Mouse (Mus musculus): ENCODE data around the gene Btg4.
"Not testable (repeated sequence)": the region's sequence is repeated elsewhere in the genome, so short reads cannot be mapped to it uniquely, and the experiment has no call there.

Gene Btg4

DNA sequence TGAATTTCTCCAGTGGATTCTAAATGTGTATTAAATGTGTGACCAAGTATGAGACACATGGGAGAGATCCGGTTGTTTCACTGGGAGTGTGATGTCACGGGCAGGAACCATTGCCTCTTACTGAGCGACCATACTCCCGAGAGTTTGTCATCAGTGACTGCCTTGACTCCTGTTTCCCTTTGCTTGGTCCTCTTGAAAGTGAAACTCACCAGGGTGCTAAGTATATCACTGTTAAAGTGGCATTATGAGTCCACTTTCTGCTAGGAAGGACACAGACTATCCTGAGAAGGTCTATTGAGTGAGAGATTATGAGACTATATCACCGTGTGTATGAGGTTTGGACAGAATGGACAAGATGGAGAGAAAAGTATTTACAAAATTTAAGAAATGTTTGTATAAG, 20.9 kb downstream of the Btg4 start:
- no peak for DNase-seq (ENCODE audit: low read depth, low spot score)

DNA sequence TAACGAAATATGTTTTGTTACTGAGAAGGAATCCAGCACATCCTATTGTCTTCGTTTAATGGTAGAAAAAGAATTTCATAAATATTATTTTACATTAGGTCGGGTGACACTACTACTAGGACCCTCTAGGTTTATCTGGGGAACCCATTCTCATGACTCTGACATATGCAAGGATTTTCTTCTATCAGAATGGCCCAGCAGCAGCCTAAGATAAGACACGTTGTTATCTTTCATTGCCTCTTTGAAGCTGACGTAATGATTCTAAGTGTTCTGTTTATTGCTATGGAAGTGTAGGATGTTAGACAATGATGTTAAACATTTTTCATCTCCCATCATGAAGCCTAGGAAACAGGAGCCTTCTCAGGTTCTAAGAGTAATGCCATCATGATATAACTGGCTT, 33.0 kb downstream of the Btg4 start:
- no peak for DNase-seq (ENCODE audit: low read depth, low spot score)

DNA sequence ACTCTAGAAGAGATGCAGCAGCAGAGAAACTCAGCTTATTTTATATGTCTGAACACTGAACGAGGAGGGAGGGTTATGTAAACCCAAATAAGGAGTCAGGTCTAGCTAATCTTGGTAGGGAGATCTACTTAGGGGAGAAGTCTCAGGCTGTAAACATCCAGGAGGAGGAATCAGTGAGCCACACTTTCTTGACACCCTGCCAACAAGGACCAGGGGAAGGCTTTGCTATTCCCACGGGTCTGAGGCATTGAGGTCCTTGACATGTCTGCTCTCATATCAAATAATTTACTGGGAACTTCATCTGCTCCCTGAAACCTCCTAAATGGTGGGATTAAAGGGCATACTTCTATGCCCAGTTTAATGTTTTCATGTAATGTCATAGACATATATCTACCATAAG, 35.6 kb downstream of the Btg4 start:
- DNase-seq (ENCODE audit: low read depth, low spot score), result no peak

DNA sequence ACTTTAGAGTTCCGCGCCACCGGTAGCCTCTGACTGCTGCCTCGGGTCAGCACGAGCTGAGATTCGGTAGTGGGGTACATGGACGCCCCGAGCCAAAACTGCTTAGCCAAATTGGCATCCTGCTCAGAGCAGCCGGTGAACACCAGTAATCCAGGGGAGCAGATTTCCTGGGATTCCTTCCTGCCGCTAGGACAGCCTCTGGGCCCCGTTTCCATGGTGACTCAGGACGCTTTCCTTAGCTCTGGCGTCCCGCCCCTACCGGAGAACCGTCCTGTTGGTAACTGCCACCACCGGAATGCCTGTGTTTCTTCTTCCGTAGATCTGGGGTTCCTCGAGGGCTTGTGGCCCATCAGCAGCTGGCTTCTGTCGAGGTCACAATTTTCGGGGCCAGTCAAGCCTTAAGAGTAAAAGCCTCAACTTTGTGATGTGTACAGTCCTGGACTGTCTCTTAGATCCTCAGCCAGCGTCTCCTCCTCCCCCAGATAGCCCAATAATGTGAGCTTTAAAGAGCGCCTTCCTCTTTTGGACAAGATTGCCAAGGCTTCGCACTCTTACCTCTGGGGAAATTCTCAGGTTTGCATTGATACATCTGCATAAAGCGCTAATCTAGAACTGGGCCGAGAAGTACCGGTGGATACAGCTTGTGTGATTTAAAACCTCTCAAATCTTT, 41.2 kb downstream of the Btg4 start, which contains the start of gene 4833427G06Rik:
Gene 4833427G06Rik (minus strand): TSS at position 323 of the 670 bp plus-strand sequence.
- peak; percentile 73 for DNase-seq (ENCODE audit: low read depth, low spot score)

DNA sequence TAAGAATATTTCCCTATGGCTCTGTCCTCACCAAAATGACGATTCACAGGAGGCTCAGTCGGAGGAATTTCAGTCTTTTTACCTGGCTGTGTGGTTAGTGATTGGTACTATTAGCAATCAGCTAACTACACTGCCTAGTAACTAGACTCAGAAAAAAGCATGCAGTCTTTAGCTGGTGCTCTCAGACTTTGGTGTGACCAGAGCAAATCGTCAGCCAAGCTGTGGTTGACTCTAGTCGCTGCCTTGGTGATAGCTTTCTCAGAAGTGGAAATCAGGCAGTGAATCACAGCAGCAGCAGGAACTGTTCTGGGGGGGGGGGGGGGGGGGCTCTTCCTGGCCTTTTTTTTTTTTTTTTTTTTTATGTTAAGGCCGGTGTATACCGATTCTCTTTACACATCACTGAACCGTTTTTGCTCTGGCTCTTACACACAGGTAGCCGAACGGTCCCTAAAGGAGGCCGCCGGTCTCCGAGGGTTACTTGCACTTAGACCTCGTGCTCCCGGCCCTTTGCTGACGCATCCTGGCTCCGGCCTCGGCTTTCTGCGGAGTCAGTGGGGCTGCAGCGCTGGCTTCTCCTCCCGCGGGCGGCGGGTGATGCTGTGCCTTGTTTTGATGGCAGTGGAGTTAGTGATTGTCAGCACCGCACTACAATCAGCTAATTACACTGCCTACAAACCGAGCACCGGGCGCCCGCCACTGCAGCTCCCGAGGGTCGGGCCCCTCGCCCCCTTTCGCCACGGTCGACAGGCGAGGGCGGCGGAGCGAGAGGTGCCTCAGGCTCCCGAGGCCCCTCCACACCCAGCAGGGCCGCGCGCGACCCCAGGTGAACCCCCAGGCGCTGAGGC, 42.5 kb downstream of the Btg4 start:
- peak; percentile 41 for DNase-seq (ENCODE audit: low read depth, low spot score)

DNA sequence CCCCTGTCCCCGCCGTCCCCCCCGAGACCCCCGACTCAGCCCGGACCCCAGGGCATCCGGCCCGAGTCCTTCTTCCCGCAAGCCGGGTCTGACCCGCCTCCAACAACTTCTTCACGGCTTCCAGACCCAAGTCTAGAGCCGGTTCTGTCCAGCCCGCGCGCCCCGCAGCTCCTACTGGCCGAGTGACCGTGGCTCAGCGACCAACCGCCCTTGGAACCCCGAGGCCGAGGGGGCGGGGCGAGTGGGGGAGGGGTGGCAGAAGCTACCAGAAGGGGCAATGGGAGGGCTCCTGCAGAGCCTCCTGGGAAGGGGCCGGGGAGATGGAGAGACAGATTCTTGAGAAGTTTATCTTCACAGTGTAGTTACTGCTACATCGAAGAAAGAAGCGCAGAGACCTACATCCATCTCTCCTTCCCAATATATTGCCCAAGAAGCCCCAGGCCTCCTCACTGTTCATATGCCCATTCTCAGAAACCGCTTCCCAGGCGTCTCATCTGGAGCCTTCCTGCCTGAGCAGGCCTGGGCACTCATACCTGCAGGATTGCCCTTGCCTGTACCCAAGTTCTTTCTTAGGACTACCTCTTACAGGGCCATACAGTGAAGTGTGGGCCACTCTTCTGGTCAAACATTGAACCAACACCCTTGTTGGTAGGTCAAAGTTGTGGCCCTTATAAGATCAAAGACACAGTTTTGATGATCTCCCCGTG, 43.3 kb downstream of the Btg4 start:
- no peak for DNase-seq (ENCODE audit: low read depth, low spot score)

DNA sequence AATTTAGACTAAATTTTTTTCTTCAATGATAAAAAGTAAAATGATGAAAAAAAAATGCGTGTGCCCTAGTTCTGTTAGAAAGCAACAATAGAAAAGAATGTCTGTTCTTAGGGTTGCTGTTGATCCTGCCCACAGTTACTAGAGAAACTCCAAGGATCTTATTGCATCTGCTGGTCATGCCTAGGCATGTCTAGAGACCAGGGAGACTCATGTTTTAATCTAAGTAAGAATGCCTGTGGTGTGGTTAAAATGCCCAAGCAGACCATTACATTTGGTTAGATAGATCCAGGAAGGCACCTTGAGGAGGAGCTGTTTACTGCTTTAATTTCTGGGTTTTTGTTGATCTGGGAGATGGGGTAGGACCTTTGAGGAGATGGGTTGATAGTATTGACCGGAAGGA, 45.0 kb downstream of the Btg4 start:
- DNase-seq (ENCODE audit: low read depth, low spot score), result no peak

DNA sequence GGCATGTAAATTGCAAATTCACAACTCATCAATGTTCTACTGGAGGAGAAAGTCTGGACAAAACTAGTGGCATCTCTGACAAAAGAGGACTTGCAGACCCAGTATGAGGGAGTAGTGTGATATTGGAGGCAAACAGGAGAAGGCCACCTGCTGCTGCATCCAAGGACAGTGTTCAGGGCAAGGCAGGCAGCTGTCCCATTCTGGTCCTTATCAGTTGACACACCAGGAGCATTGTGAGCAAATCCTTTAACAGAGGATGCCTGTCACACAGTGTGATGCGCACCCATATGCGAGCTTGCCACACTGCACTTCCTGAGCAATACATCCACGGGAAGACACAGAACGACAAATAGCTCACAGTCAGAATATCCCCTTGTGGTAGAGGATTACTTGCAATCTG, 54.1 kb downstream of the Btg4 start:
- no peak for DNase-seq (ENCODE audit: low read depth, low spot score)

DNA sequence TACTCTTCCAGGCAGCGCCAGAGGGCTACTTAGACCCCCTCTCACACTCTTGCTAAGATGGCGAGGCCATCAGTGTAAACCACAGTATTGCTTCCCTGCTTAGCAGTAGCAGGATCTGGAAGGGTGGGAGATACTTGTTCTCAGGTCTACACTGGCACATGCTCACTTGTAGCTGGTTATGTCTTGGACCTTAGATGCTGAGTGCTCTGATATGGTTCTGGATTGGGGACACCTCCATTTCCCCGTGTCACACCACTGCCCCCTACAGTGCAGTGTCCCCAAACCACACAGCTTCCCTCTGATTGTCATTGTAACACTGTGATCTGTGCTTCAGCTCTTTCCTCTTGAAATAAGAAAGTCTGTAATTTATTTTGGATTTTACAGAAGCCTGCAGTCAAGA, 76.3 kb downstream of the Btg4 start:
- DNase-seq (ENCODE audit: low read depth, low spot score), result peak; percentile 8

DNA sequence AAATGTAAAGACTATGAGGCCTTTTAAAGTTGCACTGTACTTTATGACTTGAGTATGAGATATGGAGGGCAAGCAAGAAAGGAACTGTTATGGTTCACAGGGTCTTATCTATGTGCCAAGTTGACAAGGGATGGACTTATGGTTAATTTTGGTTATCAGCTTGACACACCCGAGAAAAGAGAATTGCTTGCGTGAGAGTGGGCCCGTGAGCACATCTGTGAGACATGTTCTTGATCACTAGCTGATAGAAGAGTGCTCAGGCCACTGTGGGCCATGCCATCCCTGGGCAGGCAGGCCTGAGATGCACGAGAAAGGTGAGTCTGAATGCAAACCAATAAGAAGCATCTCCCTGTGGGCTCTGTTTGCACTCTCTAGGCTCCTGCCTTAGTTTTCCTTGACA, 76.7 kb downstream of the Btg4 start:
- no peak for DNase-seq (ENCODE audit: low read depth, low spot score)

DNA sequence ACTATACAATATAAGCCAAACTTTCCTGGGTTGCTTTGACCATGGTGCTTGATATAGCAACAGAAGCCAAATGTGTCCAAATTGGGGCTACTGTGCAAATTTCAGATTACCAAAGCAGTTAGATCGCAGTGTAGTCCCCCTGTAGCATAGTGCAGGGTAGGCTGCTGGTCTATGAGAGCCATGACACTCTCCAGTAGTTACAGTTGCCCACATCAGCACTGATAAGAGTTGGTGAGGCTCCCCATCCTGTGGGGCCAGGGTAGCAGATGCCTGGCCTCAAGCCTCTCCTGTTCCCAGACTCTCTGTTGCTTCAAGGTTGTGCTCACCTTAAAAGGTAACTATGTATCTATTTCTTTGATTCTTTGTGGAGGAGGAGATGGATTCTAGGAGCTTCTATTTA, 77.1 kb downstream of the Btg4 start:
- no peak for DNase-seq (ENCODE audit: low read depth, low spot score)

DNA sequence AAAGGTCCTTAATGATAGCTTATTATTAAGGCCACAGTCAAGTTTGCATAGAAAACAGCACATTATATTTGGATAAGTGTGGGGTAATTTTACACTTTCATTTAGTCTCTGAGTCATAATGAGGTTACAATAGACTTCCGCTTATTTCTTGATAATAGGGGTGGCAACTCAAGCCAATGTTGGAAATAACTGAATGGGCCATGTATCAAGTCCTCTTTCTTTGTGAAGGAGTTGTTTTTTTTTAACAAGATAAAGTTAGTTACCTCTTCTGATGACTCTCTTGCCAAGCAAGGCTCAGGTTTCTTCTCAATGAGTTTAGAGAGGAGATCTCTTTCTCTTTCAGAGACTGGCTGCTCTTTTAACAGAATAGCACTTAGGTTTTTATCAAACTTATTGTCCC, 77.6 kb downstream of the Btg4 start:
- no peak for DNase-seq (ENCODE audit: low read depth, low spot score)

DNA sequence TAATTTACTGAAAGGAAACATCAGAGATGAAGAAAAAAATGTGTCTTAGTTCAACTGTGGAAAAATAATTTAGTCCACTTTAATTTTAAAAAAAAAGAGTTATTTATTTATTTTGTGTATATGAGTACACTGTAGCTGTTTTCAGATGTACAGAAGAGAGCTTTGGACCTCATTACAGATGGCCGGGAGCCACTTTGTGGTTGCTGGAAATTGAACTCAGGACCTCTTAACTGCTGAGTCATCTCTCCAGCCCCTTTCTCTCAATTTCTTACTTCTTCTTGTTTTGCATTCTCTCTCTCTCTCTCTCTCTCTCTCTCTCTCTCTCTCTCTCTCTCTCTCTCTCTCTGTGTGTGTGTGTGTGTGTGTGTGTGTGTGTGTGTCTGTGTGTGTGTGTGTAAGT, 78.7 kb downstream of the Btg4 start:
- DNase-seq (ENCODE audit: low read depth, low spot score), result not testable (repeated sequence)

DNA sequence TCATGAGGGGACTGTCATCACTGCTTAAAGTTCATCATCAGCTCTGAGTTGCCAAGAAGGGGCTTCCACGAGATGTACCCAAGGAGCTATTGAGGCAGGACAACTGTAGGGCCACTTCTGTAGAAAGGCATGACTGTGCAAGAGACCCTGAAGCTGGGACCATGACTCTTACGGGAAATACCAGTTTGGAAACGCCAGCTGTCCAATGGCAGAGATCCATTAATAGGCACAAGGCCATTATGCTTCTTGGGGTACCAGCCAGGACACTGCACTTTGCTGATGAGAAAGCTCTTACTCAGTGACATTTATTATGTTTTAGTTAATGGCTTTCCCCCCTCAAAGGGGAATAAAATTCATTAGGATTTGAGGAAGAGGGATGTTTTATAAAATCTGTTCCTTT, 80.0 kb downstream of the Btg4 start:
- no peak for DNase-seq (ENCODE audit: low read depth, low spot score)

DNA sequence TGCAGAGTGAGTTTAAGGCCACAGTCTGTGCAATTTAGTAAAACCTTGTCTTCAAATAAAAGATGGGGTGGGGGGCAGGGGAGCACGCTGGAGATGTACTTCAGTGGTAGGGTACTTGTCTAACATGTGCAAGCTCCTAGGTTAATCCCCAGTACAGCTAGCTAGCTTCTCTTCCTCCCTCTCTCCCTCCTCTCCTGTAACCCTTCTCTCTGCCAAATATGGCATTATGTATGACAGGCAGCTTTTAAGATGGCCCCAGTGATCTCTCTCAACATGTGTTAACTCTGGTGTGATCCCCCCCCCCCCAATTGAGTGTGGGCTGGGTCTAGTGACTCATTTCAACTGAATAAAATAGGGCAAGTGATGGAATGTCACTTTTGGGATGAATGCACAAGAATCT, 82.7 kb downstream of the Btg4 start:
- no peak for DNase-seq (ENCODE audit: low read depth, low spot score)

DNA sequence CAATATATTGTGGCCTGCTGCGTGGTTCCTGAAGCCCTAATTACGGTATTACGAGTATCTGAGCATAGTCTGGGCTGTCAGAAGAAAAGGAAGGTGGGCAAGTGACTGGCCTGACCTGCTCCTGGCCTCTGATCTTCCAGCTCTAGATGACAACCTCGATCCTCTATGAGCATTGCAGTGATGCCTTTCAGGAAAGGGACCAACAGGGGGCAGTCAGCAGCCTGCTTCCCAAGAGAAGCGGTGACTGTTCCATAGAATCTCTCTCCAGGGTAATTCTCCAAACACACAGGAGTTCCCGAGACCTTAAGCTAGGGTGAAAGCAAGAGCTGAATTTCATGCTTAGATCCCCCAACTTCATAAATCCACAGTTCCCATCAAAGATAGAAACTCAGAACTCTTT, 83.5 kb downstream of the Btg4 start:
- DNase-seq (ENCODE audit: low read depth, low spot score), result no peak

DNA sequence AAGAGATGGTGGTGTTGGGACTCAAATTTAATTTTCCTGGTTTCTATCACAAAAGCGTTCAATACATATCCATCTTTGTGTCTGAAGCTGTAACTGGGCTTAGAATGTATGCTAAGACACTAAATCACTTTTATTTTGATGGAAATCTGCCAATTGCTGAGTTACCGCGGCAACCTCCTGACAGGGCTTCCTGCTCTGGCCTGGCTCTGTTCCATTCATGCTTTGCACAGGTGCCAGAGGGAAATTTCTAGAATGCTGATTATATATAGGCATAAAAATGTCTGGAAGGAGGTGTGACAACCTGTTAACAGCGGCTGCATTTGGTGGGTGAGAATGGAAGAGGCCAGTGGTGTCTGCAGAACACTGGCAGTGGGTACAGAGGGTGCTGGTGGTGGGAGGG, 85.8 kb downstream of the Btg4 start:
- no peak for DNase-seq (ENCODE audit: low read depth, low spot score)

DNA sequence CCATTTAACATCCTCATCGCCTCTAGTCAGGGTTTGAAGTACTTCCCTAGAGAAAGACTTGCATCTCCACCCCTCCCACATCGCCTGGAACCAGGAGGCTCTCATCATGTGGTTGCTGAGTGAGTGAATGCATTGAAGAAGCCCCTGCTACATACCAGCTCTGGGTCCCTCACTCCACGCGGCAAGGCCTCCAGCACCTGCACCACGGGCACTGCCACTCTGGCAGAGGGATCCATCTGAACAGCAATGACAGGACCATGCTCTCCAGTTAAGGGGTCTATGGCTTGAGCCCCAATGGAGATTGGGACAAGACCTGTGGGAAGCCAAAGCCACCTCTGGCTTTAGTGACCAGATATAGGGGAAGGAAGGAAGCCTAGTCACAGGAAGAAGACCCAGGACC, 86.6 kb downstream of the Btg4 start:
- no peak for DNase-seq (ENCODE audit: low read depth, low spot score)

DNA sequence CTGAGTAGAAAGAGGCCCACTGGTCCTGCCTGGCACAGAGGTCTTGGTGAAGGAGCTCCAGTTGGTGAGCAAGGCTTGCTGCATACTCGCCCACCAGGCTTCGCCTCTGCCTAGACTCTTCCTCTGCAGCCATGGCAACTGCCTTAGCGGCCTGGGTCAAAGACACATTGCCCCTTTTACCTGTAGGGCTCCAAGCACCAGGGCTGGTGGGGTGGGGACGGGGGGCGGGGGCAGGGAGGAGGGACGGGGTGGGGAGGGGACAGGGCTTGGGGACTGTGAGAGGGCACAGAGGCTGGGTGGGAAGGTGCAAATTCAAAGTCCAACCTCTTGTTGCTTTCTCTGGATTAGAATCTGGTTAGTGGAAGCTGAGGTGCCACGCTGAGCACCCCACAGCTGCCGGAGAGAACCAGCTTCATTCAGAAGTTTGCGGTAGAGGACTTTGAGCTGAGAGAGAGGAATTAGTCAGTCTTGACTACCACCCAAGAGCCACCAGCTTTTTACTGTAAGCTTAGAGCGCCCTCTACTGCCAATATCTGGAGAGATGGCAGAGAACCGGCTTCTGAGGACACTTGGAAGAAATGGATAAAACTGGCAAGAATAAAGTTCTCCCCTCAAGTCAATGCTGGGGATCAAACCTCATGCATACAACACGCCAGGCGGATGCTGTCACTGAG, 91.5 kb downstream of the Btg4 start:
- DNase-seq (ENCODE audit: low read depth, low spot score), result peak; percentile 85

DNA sequence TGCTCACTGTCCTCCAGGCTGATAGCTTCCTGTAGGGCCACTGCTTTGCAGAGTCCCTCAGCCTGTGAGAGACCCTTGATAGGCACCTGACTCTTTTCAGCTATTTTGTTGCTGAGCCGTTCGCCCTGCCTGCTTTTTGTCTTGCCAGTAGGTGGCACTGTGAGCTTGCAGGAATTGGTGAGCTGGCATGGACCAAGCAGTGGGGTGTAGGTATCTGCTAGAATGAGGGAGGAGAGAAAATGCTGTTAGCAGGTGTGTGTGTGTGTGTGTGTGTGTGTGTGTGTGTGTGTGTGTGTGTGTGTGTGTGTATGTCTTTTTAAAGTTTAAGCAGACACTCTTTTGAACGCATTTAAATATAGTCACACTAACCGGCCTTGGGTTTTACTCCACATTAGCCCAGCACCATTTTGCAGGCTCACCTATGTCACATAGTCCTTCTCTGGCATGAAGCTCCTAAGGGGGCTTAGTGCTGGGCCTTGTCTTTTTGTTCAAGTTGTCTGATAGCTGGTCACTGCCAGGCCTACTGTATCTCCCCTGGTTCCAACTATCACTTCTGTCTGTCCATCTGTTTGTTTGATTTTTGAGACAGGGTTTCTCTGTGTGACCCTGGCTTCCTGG, 101.2 kb downstream of the Btg4 start:
- peak; percentile 78 for DNase-seq (ENCODE audit: low read depth, low spot score)

DNA sequence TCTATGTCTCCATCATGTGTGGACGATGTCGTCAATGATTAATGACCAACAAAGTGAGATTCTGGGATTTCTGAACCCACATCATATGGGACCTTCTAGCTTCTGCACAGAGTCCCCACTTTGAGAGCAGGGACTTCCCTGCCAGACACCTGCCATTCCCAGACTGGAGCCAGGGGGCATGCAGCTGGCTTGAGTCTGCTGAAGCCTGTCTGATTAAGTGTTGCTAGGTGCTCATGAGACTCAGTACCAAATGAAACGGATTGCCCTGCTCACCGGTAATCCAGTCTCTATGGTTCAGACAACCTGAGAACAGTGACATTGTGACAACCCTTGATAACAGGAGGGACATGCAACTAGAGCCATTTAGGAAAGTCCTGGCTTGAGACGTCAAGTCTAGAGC, 103.3 kb downstream of the Btg4 start:
- DNase-seq (ENCODE audit: low read depth, low spot score), result no peak

Data from forelimb bud, embryonic 11.5 days (tissue).